Mouse (Mus musculus): Measurements from ENCODE around the gene Gm43191. TPM values are rescaled to one million over a fixed set of nuclear protein-coding genes. Genes with fewer than 3 reads are reported as not detected.

Gm43191 gene
- total and polyA plus RNA-seq, 3 experiments = 0.39 TPM; not detected in 2

DNA sequence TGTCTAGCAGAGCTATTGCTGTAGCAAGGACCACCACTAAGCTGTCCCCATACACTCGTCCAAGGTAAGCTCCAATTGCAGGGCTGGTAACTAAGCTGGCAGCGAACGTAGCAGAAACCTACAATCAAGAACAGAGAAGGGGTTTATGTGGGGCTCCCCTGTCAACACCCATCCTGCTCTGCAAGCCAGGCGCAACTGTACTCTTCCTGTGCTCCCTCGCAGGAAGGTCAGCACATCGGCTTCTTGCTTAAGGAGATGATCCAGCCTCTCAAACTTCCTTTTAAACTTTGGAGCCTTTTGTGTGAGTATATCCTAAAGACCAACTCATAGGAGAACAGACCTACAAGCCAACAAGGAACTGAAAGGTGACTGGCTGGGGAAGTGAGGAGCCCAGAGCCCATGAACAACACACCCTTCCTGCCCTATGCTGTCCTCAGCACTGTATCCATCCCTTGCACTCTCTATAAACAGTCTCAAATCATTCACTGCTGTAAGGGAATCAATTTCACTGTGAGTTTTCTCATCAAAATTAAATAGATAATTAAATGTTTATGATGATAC is 39.2 kb downstream of the Gm43191 start:
- H3K4me1 ChIP-seq (ENCODE audit: control insufficient read depth in 1 of 2, insufficient read depth in 2 of 2, low read length in 2 of 2) = peaks cover 0 to 8% of the 10 kb centered on the region in 2 experiments; a peak in 3 of 4 replicates
- no peaks in the 10 kb centered on the region for H3K27me3 ChIP-seq (ENCODE audit: control insufficient read depth in 1 of 2, insufficient read depth in 2 of 2, low read length in 2 of 2)
- DNase-seq (ENCODE audit: low read depth, low spot score) = no peak
- no peak overlapping the region for H3K9ac ChIP-seq (ENCODE audit: control insufficient read depth, low read depth, low read length, poor library complexity, severe bottlenecking)
- H3K9me3 ChIP-seq (replicated peaks; ENCODE audit: insufficient read depth, low read length) = no peaks in the 10 kb centered on the region
- no peak overlapping the region for H3K4me3 ChIP-seq (ENCODE audit: control insufficient read depth in 1 of 2, insufficient read depth in 1 of 2, low read depth in 2 of 2, low read length in 2 of 2)
- H3K27ac ChIP-seq (ENCODE audit: control insufficient read depth, low read depth, low read length) = no peak overlapping the region
- no peaks in the 10 kb centered on the region for H3K79me2 ChIP-seq (ENCODE audit: control insufficient read depth, insufficient read depth, low read length, poor library complexity)
- peaks cover 17 to 46% of the 10 kb centered on the region in 2 experiments for H3K36me3 ChIP-seq (ENCODE audit: control insufficient read depth in 1 of 2, insufficient read depth in 2 of 2, low read length in 2 of 2)
- no peak for TF ChIP-seq MXI1 (IDR thresholded peaks at IDR 0.05; ENCODE audit: low read depth, low read length)
- TF ChIP-seq USF2 (IDR thresholded peaks at IDR 0.05; ENCODE audit: borderline replicate concordance in 1 of 2, insufficient read depth in 1 of 2, low read depth in 1 of 2, low read length in 2 of 2) = no peak
- no peak for TF ChIP-seq CHD1 (IDR thresholded peaks at IDR 0.05; ENCODE audit: low read depth, low read length)
- TF ChIP-seq ZC3H11A (IDR thresholded peaks at IDR 0.05; ENCODE audit: low read depth, low read length) = no peak
- no peak for TF ChIP-seq MYC (IDR thresholded peaks at IDR 0.05; ENCODE audit: low read depth, low read length)
- TF ChIP-seq SMC3 (IDR thresholded peaks at IDR 0.05; ENCODE audit: low read depth, low read length) = no peak
- no peak for TF ChIP-seq ELF1 (IDR thresholded peaks at IDR 0.05; ENCODE audit: low read depth, low read length)
- TF ChIP-seq UBTF (IDR thresholded peaks at IDR 0.05; ENCODE audit: borderline replicate concordance, insufficient read depth, low read depth, low read length) = no peak
- TF ChIP-seq MAZ (IDR thresholded peaks at IDR 0.05; ENCODE audit: low read depth, low read length) = no peak
- no peak for TF ChIP-seq E2F4 (IDR thresholded peaks at IDR 0.05; ENCODE audit: borderline replicate concordance, low read depth, low read length)

DNA sequence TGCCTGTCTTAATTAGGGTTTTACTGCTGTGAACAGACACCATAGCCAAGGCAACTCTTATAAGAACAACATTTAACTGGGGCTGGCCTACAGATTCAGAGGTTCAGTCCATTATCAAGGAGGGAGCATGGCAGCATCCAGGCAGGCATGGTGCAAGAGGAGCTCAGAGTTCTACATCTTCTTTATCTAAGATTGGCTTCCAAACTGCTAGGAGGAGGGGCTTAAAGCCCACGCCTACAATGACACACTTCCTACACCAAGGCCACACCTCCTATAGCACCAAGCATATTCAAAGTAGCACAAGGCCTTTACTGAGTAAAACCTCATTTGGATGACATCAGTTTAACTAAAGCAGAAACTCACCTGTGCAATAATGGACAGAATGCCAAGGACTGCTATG is 41.0 kb downstream of the Gm43191 start:
- Histone ChIP-seq H3K4me1 (ENCODE audit: control insufficient read depth in 1 of 2, insufficient read depth in 2 of 2, low read length in 2 of 2) (peaks cover 0 to 8% of the 10 kb centered on the region in 2 experiments; a peak in 3 of 4 replicates), H3K4me3 (ENCODE audit: control insufficient read depth in 1 of 2, insufficient read depth in 1 of 2, low read depth in 2 of 2, low read length in 2 of 2) (no peak overlapping the region), H3K9me3 (replicated peaks; ENCODE audit: insufficient read depth, low read length) (no peaks in the 10 kb centered on the region), H3K9ac (ENCODE audit: control insufficient read depth, low read depth, low read length, poor library complexity, severe bottlenecking) (no peak overlapping the region), H3K27me3 (ENCODE audit: control insufficient read depth in 1 of 2, insufficient read depth in 2 of 2, low read length in 2 of 2) (no peaks in the 10 kb centered on the region), H3K27ac (ENCODE audit: control insufficient read depth, low read depth, low read length) (no peak overlapping the region), H3K79me2 (ENCODE audit: control insufficient read depth, insufficient read depth, low read length, poor library complexity) (no peaks in the 10 kb centered on the region), H3K36me3 (ENCODE audit: control insufficient read depth in 1 of 2, insufficient read depth in 2 of 2, low read length in 2 of 2) (peaks cover 17 to 42% of the 10 kb centered on the region in 2 experiments)
- TF ChIP-seq BHLHE40 (IDR thresholded peaks at IDR 0.05; ENCODE audit: borderline replicate concordance, low read depth, low read length) = no peak
- no peak for TF ChIP-seq RCOR1 (IDR thresholded peaks at IDR 0.05; ENCODE audit: low read depth, low read length)
- no peak for TF ChIP-seq POLR2A (IDR thresholded peaks at IDR 0.05; ENCODE audit: control insufficient read depth in 1 of 2, insufficient read depth in 1 of 2, low read depth in 1 of 2, low read length in 2 of 2, poor library complexity in 1 of 2)
- TF ChIP-seq MXI1 (IDR thresholded peaks at IDR 0.05; ENCODE audit: low read depth, low read length) = no peak
- no peak for TF ChIP-seq USF1 (IDR thresholded peaks at IDR 0.05; ENCODE audit: low read depth, low read length)
- no peak for TF ChIP-seq MYB (IDR thresholded peaks at IDR 0.05; ENCODE audit: low read depth, low read length)
- no peak for TF ChIP-seq E2F4 (IDR thresholded peaks at IDR 0.05; ENCODE audit: borderline replicate concordance, low read depth, low read length)
- TF ChIP-seq KAT2A (conservative IDR thresholded peaks at IDR 0.05; ENCODE audit: low read depth, low read length) = no peak
- no peak for TF ChIP-seq CHD2 (IDR thresholded peaks at IDR 0.05; ENCODE audit: low read length)
- TF ChIP-seq ETS1 (IDR thresholded peaks at IDR 0.05; ENCODE audit: low read depth, low read length) = no peak
- TF ChIP-seq POLR2AphosphoS5 (IDR thresholded peaks at IDR 0.05; ENCODE audit: borderline replicate concordance, low read depth, low read length) = no peak
- TF ChIP-seq RAD21 (IDR thresholded peaks at IDR 0.05; ENCODE audit: low read depth, low read length) = no peak
- no peak for TF ChIP-seq JUND (IDR thresholded peaks at IDR 0.05; ENCODE audit: low read depth, low read length)
- no peak for TF ChIP-seq TBP (IDR thresholded peaks at IDR 0.05; ENCODE audit: low read depth, low read length)
- no peak for TF ChIP-seq USF2 (IDR thresholded peaks at IDR 0.05; ENCODE audit: borderline replicate concordance in 1 of 2, insufficient read depth in 1 of 2, low read depth in 1 of 2, low read length in 2 of 2)
- peak; percentile 70 for DNase-seq (ENCODE audit: low read depth, low spot score)

Data from MEL (cell line).